Mouse (Mus musculus): ENCODE measurements around the gene Neurod4. TPM values are rescaled to one million over a fixed set of nuclear protein-coding genes. Genes with fewer than 3 reads are reported as not detected.
"Not testable (repeated sequence)": the region's sequence is repeated elsewhere in the genome, so short reads cannot be mapped to it uniquely, and the experiment has no call there.

Neurod4 gene
- total and polyA plus RNA-seq, 3 experiments, result 0.13 to 0.24 (median 0.17) TPM

DNA sequence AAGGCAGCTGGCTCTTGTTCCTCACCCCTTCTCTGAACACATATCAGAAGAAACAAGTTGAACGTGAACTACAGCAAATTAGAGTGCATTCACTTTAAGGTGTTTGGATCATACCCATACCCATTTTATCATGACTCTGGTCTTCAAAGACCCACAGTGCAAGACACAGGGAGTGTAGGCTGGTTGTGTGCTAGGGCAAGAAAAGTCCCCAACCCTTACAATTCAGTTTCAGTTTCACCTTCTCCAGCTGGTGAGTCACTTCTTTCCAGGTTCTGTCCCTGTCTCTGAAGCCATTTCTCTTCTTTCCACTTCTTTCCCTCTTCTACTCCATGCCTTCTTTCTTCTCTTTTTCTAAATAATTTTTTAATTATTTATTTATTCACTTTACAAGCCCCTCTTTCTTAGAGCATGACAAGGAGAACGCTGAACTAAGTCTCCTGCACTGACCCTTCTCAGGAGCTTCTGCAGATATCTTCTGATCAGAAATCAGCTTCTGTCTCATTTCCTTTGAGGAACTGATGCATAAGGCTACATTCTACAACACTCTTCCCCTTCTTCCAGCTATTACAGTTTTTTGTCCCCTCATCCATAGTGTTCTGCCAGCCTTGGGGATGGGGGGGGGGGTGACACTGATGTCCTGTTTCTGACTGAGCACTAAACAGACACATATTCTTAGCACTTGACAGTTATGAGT is 31.6 kb upstream of the Neurod4 start:
- dilution Hi-C loops (cut with MboI; ENCODE audit: extremely low pct_ligation_motif_present, extremely low pct_unique_long_range_greater_than_20kb, low sequenced_read_pairs), result no loop called here

DNA sequence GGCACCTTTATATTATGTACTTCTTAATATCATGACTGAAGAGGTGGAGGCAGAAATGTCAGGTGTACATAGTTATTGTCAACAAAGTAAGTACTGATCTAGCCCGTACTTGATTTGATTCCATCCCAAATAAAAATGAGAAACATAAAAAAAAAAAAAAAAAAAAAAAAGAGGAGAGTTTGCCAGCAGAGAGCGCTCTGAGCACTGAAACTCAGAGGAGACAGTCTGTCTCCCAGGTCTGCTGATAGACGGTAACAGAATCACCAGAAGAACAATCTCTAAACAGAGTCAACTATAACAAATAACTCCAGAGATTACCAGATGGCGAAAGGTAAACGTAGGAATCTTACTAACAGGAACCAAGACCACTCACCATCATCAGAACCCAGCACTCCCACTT is 24.1 kb upstream of the Neurod4 start:
- H3K4me1 ChIP-seq (ENCODE audit: control insufficient read depth in 1 of 2, insufficient read depth in 2 of 2); dilution Hi-C loops (cut with MboI; ENCODE audit: extremely low pct_ligation_motif_present, extremely low pct_unique_long_range_greater_than_20kb, low sequenced_read_pairs); in situ Hi-C loops (cut with MboI; ENCODE audit: low pct_ligation_motif_present, low pct_unique_long_range_greater_than_20kb, low sequenced_read_pairs); H3K4me2 ChIP-seq (ENCODE audit: insufficient read depth, low read depth, poor library complexity, severe bottlenecking); H3K9ac ChIP-seq (ENCODE audit: insufficient read depth, low read depth); H3K9me3 ChIP-seq (replicated peaks; ENCODE audit: low read length); H3K27ac ChIP-seq (ENCODE audit: insufficient read depth, low read depth); DNase-seq (ENCODE audit: extremely low read depth); H3K36me3 ChIP-seq (replicated peaks in 1 of 2; ENCODE audit: control insufficient read depth in 1 of 2, insufficient read depth in 1 of 2, low read length in 1 of 2); H3K4me3 ChIP-seq (replicated peaks in 1 of 3; ENCODE audit: low read depth in 2 of 3, low read length in 2 of 3, poor library complexity in 1 of 3); H3K79me2 ChIP-seq (replicated peaks; ENCODE audit: control insufficient read depth, extremely low read depth, insufficient read depth, poor library complexity, severe bottlenecking); H3K27me3 ChIP-seq (replicated peaks): not testable (repeated sequence)
- peak; percentile 27 for TF ChIP-seq RAD21 (IDR thresholded peaks at IDR 0.05; ENCODE audit: low read depth, low read length)
- peak in 1 of 2 experiments; percentile 14; a peak in 2 of 4 replicates for TF ChIP-seq CTCF (conservative IDR thresholded peaks at IDR 0.05 in 1 of 2, IDR thresholded peaks at IDR 0.05 in 1 of 2; ENCODE audit: low read depth in 2 of 2, low read length in 2 of 2)
- TF ChIP-seq ZNF384 (IDR thresholded peaks at IDR 0.05; ENCODE audit: low read depth, low read length), result peak; percentile 83

More for the DNA sequence above, 31.6 kb upstream of the Neurod4 start:
- Histone ChIP-seq H3K4me3 (replicated peaks in 1 of 3; ENCODE audit: low read depth in 2 of 3, low read length in 2 of 3, poor library complexity in 1 of 3) (no peak overlapping the region), H3K79me2 (replicated peaks; ENCODE audit: control insufficient read depth, extremely low read depth, insufficient read depth, poor library complexity, severe bottlenecking) (no peaks in the 10 kb centered on the region), H3K27me3 (replicated peaks) (no peaks in the 10 kb centered on the region), H3K27ac (ENCODE audit: insufficient read depth, low read depth) (no peak overlapping the region), H3K4me1 (ENCODE audit: control insufficient read depth in 1 of 2, insufficient read depth in 2 of 2) (peaks cover 4 to 40% of the 10 kb centered on the region in 2 experiments; a peak in 2 of 4 replicates), H3K9me3 (replicated peaks; ENCODE audit: low read length) (no peaks in the 10 kb centered on the region), H3K9ac (ENCODE audit: insufficient read depth, low read depth) (peak overlapping the region; percentile 48; the same call in 1 of the 2 replicates), H3K36me3 (replicated peaks in 1 of 2; ENCODE audit: control insufficient read depth in 1 of 2, insufficient read depth in 1 of 2, low read length in 1 of 2) (no peaks in the 10 kb centered on the region), H3K4me2 (ENCODE audit: insufficient read depth, low read depth, poor library complexity, severe bottlenecking) (peak overlapping the region; percentile 79)
- DNase-seq (ENCODE audit: extremely low read depth), result no peak
- TF ChIP-seq ELF1 (IDR thresholded peaks at IDR 0.05; ENCODE audit: low read depth, low read length), result no peak
- no peak for TF ChIP-seq ZKSCAN1 (IDR thresholded peaks at IDR 0.05; ENCODE audit: borderline replicate concordance, low read depth, low read length)
- peak; percentile 51; the same call in 1 of the 2 replicates for TF ChIP-seq ETS1 (conservative IDR thresholded peaks at IDR 0.05; ENCODE audit: low read depth, low read length)
- TF ChIP-seq TBP (conservative IDR thresholded peaks at IDR 0.05; ENCODE audit: low read depth, low read length), result no peak
- TF ChIP-seq IRF4 (IDR thresholded peaks at IDR 0.05; ENCODE audit: low read depth, low read length), result peak; percentile 81
- TF ChIP-seq EP300 (IDR thresholded peaks at IDR 0.05; ENCODE audit: low read length), result peak; percentile 75
- in situ Hi-C loops (cut with MboI; ENCODE audit: low pct_ligation_motif_present, low pct_unique_long_range_greater_than_20kb, low sequenced_read_pairs), result no loop called here

DNA sequence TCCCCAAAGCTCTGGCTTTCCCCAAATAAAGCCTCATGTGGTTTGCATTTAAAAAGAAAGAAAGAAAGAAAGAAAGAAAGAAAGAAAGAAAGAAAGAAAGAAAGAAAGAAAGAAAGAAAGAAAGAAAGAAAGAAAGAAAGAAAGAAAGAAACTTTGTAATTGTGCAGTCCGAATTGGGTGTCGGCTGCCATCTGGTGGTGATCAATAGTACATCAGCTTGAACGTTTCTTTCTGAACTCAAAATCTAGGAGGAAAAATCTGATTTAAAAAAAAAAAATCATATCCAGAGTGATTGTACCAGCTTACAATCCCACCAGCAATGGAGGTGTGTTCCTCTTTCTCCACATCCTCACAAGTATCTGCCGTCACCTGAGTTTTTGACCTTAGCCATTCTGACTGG is 18.7 kb upstream of the Neurod4 start:
- H3K9ac ChIP-seq (ENCODE audit: insufficient read depth, low read depth); H3K79me2 ChIP-seq (replicated peaks; ENCODE audit: control insufficient read depth, extremely low read depth, insufficient read depth, poor library complexity, severe bottlenecking); dilution Hi-C loops (cut with MboI; ENCODE audit: extremely low pct_ligation_motif_present, extremely low pct_unique_long_range_greater_than_20kb, low sequenced_read_pairs); H3K9me3 ChIP-seq (replicated peaks; ENCODE audit: low read length); H3K27me3 ChIP-seq (replicated peaks); DNase-seq (ENCODE audit: extremely low read depth); H3K4me1 ChIP-seq (ENCODE audit: control insufficient read depth in 1 of 2, insufficient read depth in 2 of 2); H3K36me3 ChIP-seq (replicated peaks in 1 of 2; ENCODE audit: control insufficient read depth in 1 of 2, insufficient read depth in 1 of 2, low read length in 1 of 2); H3K4me3 ChIP-seq (replicated peaks in 1 of 3; ENCODE audit: low read depth in 2 of 3, low read length in 2 of 3, poor library complexity in 1 of 3); H3K27ac ChIP-seq (ENCODE audit: insufficient read depth, low read depth): not testable (repeated sequence)
- H3K4me2 ChIP-seq (ENCODE audit: insufficient read depth, low read depth, poor library complexity, severe bottlenecking), result 0 out of 2 replicates have a peak overlapping the region, but pooled peaks have one; percentile 45
- TF ChIP-seq ZC3H11A (IDR thresholded peaks at IDR 0.05; ENCODE audit: low read depth, low read length), result peak; percentile 61
- peak in 1 of 2 experiments; percentile 76; a peak in 2 of 4 replicates for TF ChIP-seq CTCF (conservative IDR thresholded peaks at IDR 0.05 in 1 of 2, IDR thresholded peaks at IDR 0.05 in 1 of 2; ENCODE audit: low read depth in 2 of 2, low read length in 2 of 2)
- TF ChIP-seq SMC3 (IDR thresholded peaks at IDR 0.05; ENCODE audit: low read depth, low read length), result peak; percentile 83
- peak; percentile 66 for TF ChIP-seq RAD21 (IDR thresholded peaks at IDR 0.05; ENCODE audit: low read depth, low read length)
- TF ChIP-seq ZNF384 (IDR thresholded peaks at IDR 0.05; ENCODE audit: low read depth, low read length), result 0 out of 2 replicates have a peak, but pooled peaks have one; percentile 32
- in situ Hi-C loops (cut with MboI; ENCODE audit: low pct_ligation_motif_present, low pct_unique_long_range_greater_than_20kb, low sequenced_read_pairs), result loop anchor here (5.0 kb wide), 1 partner anchor 71 kb away; no protein-coding TSS in a partner anchor

All from CH12.LX (cell line).